Mouse (Mus musculus) heart, postnatal 25 days (tissue): ENCODE results near the gene Nos1. TPM values are rescaled to one million over a fixed set of nuclear protein-coding genes. Genes with fewer than 3 reads are reported as not detected.

Experiments
- DNase-seq: peaks from one replicate; pipeline ENCODE4 v3.0.0; 2022; ENCODE audit warnings: low spot score
- intact Hi-C: fragments of 180-260 bp; cut with DNase I; formaldehyde crosslinking; loops from one replicate; pipeline ENCODE4 v1.15.1; 2025
- total RNA-seq, 2 experiments: library from RNA; stranded (reverse); gene quantifications; 2 replicates each; pipeline ENCODE4 v1.2.3; 2021

Gene Nos1
- total RNA-seq, 2 experiments from 2014 or later = 0.39 TPM

- intact Hi-C loops = no loop called here
- DNase-seq = no peak
Measured at GRCm38 (mm10) chr5:117989773-117990172, 208.9 kb downstream of the Nos1 start.

DNA sequence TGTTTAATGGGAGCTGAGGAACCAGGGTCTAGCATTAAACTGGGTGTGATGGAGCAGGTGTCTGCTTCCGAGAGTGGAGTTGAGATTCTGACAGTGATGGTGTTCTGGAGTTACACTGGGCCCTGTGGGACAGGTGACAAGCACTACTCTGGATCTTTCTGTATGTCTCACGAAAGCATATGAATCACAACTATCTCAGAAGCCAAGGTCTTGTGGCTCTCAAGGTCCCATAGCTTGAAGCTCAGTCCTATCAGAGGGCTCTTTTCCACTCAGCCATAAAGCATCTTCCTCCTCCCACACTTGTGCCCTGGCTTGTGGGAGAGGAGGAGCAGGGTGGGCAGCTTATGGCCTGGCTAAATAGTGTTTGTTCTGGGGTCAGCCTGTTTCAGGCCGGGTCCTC is 210.1 kb downstream of the Nos1 start:
- no peak for DNase-seq
- intact Hi-C loops = no loop called here

DNA sequence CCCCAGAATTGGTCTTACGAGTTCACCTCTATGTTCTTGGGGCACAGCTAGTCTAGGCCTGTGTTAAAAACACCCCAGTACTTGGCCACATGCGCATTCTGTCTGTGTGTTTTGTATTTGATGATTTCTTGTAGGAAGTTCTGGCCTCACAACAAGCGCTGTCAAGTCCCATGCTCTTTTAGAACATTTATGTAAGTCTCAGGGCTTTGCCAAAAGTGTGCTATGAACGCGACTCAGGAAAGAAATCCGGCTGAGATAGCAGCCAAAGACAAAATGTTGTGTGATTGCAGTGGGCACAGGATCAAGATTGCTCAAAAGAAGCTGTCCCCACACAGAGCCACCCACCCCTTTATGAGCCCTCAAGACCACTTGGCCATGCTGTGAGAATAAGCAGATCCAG is 212.7 kb downstream of the Nos1 start:
- DNase-seq = no peak
- intact Hi-C loops = no loop called here

DNA sequence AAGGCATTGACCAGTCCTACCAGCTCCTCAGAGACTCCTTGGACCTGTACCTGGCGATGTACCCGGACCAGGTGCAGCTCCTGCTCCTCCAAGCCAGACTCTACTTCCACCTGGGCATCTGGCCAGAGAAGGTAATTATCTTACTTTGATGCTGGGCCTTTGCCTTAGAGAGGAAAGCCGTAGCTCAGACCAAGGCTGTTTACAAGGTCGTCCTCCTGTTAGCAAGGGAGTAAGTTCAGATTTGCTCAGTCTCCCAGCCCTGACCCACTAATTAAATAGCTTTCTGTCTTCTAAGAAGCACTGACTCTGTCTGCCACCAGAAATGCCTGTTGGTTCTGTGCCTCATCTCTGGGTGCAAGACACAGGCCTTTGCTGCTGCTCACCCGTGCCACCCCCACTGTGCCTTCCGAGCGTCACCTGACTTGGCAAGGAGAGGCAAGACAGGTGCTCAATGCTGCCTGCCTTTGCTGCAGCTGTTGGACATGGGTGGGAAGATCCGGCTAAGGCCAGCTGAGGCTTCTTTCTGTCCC is 214.6 kb downstream of the Nos1 start:
- DNase-seq = no peak
- intact Hi-C loops = no loop called here

- no peak for DNase-seq
- intact Hi-C loops = no loop called here
Measured at GRCm38 (mm10) chr5:117995911-117996310, 215.1 kb downstream of the Nos1 start.

DNA sequence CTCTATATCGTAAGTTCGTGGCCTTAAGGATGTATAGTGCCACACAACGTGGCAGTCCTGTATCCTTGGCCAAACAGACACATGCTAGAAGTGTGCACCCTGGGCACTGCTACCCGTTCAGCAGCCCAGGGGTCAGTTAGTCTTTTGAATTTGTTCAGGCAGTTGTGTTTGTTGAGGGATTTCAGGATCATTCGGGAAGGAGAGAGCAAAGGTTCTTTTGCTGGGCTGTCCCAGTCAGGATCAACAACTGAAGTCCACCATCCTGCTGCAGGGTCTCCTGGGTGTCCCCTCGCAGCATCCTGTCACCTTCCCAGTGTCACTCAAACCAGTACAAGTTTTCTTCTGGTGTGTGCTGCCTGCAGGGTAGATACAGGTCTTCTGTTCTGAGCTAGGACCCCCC is 215.7 kb downstream of the Nos1 start:
- intact Hi-C loops = no loop called here

GRCm38 (mm10) chr5:117997434-117997970 is 216.7 kb downstream of the Nos1 start:
- no peak for DNase-seq
- intact Hi-C loops = no loop called here

More for the DNA sequence above, 215.7 kb downstream of the Nos1 start:
- no peak for DNase-seq

- intact Hi-C loops = no loop called here
- DNase-seq = no peak
Measured at GRCm38 (mm10) chr5:117999061-117999460, 218.2 kb downstream of the Nos1 start.

DNA sequence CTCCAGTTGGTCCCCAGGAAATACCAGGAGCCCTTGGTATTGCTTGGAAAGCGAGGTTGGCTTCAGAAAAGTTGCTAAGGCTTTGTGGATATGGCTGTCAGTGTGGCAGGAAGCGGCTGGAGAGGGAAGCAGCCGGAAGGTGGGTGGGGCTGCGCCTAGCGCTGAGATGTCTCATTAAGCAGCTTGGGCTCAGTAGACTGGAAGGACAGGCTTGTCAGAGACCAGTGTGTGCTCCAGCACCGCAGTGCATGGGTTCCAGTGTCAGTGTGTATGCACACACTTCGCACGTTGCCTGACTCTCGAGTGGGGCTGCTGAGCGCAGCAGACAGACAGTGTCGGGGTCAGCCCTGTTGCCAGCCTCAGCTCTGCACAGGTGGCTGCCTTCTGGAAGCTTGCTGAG is 218.8 kb downstream of the Nos1 start:
- no peak for DNase-seq

DNA sequence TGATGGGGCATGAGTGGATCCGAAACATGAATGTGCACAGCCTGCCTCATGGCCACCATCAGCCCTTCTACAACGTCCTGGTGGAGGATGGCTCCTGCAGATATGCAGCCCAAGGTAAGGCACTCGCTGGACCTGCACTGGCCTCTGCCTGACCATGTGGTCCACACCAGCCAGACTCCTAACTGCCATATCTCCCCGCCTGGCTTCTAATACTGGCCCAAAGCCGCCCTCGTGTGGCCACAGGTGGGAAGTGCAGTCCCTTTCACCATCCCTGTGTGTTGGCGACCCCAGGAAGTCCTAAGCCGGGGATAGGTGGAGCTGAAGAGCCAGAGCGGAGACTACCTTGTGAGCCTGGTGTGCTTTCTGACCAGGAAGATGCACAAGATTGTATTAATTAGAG is 221.2 kb downstream of the Nos1 start:
- intact Hi-C loops = loop anchor here (5.0 to 10.0 kb wide), 2 partner anchors 55 to 163 kb away; partner anchors contain the start of gene Hrk
- DNase-seq = peak; percentile 19

More for the DNA sequence above, 218.8 kb downstream of the Nos1 start:
- intact Hi-C loops = no loop called here

- no peak for DNase-seq
- intact Hi-C loops = loop anchor here (1.0 to 10.0 kb wide), 3 partner anchors 57 to 160 kb away; partner anchors contain the start of gene Hrk
Measured at GRCm38 (mm10) chr5:118004619-118005018, 223.8 kb downstream of the Nos1 start.

GRCm38 (mm10) chr5:118005728-118006127 is 224.9 kb downstream of the Nos1 start:
- intact Hi-C loops = loop anchor here (10.0 kb wide), 1 partner anchor 159 kb away; the partner anchor contains the start of gene Hrk
- no peak for DNase-seq

DNA sequence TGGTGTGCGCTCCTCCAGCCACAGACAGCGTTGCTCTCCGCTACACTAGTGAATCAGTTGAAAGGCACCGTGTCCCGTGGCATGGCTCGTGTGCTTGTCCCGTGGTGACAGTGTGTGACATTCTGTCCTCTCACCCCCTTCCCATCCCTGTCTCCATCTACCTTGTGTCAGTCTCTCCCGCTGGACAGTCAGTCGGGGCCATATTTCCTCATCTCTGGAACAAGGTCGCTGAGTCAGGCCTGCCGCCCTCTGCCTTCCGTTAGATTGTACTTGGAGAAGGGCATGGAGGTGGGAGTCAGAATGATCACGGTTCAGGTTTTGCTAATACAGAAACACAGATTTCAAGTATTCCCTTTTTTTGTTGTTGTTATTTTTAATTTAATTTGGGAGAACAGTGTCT is 227.5 kb downstream of the Nos1 start:
- intact Hi-C loops = loop anchor here (10.0 kb wide), 1 partner anchor 156 kb away; the partner anchor contains the start of gene Hrk
- no peak for DNase-seq

Other genes with a start within 250 kb of the Nos1 start
- 10 to 100 TPM; 38.2 to 44.9 TPM for gene Fbxo21, start 195.7 kb downstream of the Nos1 start, total RNA-seq
- 100 to 1,000 TPM; 192 to 217 TPM for gene Tesc, start 246.7 kb downstream of the Nos1 start, total RNA-seq